Mouse (Mus musculus): Measurements from ENCODE around the gene Pias4.

GRCm38 (mm10) chr10:81138821-81139528 is 28.7 kb downstream of the Pias4 start:
- TF ChIP-seq CTCF (IDR thresholded peaks at IDR 0.05; ENCODE audit: low read depth, low read length): no peak
- TF ChIP-seq POLR2A (IDR thresholded peaks at IDR 0.05; ENCODE audit: extremely low read depth, insufficient read depth, low read length): no peak
